Comparison of ENCODE assay signal across 10 mouse cellular contexts in genomic region chr13:9140204-9140603, GRCm38 (mm10). TPM values are rescaled to one million over a fixed set of nuclear protein-coding genes. Genes with fewer than 3 reads are reported as not detected.
DNase-seq lines count a peak whose midpoint lies in the region; ATAC-seq and TF ChIP-seq lines count a peak whose summit lies in the region.
"Had no signal": no experiment of that assay in that cellular context is flagged by ENCODE, and none has a peak within 500 bp of the region (broad histone marks: within the 10 kb centered on the region; RNA-seq: fewer than 3 reads in every experiment).

No protein-coding gene starts in this region.

- TF ChIP-seq CTCF in lung, postnatal 0 days (IDR thresholded peaks at IDR 0.05) = no peak
- TF ChIP-seq CTCF in lung, adult 2 months (IDR thresholded peaks at IDR 0.05; ENCODE audit: insufficient read depth, low read length) = no peak

- no peaks in the 10 kb centered on the region for H3K27me3 ChIP-seq in lung, postnatal 0 days (replicated peaks; ENCODE audit: insufficient read depth, low read length)
- H3K27me3 ChIP-seq in forebrain, embryonic 11.5 days (ENCODE audit: control insufficient read depth, insufficient read depth, low read length) = no peaks in the 10 kb centered on the region
- H3K27me3 ChIP-seq: hindbrain, embryonic 15.5 days had no signal

- ATAC-seq in lung, postnatal 0 days = peak; percentile 74
- no peak for ATAC-seq in forebrain, embryonic 11.5 days (replicated peaks; ENCODE audit: low FRiP score)

- no peaks in the 10 kb centered on the region for H3K4me1 ChIP-seq in lung, postnatal 0 days (ENCODE audit: insufficient read depth, low read depth, low read length)
- H3K4me1 ChIP-seq in lung, adult 2 months (ENCODE audit: control insufficient read depth, insufficient read depth, low read length) = no peaks in the 10 kb centered on the region; the same call in 1 of the 2 replicates
- H3K4me1 ChIP-seq in forebrain, embryonic 11.5 days (replicated peaks; ENCODE audit: control insufficient read depth, insufficient read depth, low read length) = no peaks in the 10 kb centered on the region
- H3K4me1 ChIP-seq: hindbrain, embryonic 15.5 days had no signal

- H3K36me3 ChIP-seq in lung, postnatal 0 days (ENCODE audit: insufficient read depth, low read length) = peaks cover 9% of the 10 kb centered on the region
- peaks cover 44% of the 10 kb centered on the region for H3K36me3 ChIP-seq in macrophage (ENCODE audit: inconsistent target)
- peaks cover 5% of the 10 kb centered on the region; the same call in 1 of the 2 replicates for H3K36me3 ChIP-seq in forebrain, embryonic 11.5 days (ENCODE audit: control insufficient read depth, insufficient read depth, low read length)

- peaks cover 79% of the 10 kb centered on the region for H3K79me2 ChIP-seq in macrophage (ENCODE audit: inconsistent target)

- H3K27ac ChIP-seq in lung, postnatal 0 days (ENCODE audit: low read length) = no peak overlapping the region
- peak overlapping the region; percentile 34 for H3K27ac ChIP-seq in macrophage
- H3K27ac ChIP-seq in forebrain, embryonic 11.5 days (ENCODE audit: low read depth, low read length) = no peak overlapping the region
- H3K27ac ChIP-seq: hindbrain, embryonic 15.5 days; midbrain, embryonic 10.5 days had no signal

- peak; percentile 10 for DNase-seq in cerebellum, adult 11 months
- DNase-seq in cerebellum, postnatal 4 days (ENCODE audit: low spot score in 2 of 2) = no peak
- DNase-seq in lung, postnatal 0 days (ENCODE audit: low spot score) = peak; percentile 52
- DNase-seq in lung, adult 2 months = no peak
- DNase-seq in cerebellum, adult 18-20 months = peak; percentile 27 to 43
- DNase-seq in spleen, postnatal 36 days (ENCODE audit: low spot score in 2 of 2) = no peak
- no peak for DNase-seq in forebrain, embryonic 11.5 days (ENCODE audit: low spot score)

- H3K4me2 ChIP-seq in lung, postnatal 0 days (replicated peaks; ENCODE audit: low read depth, low read length) = no peak overlapping the region
- no peak overlapping the region for H3K4me2 ChIP-seq in forebrain, embryonic 11.5 days (ENCODE audit: low read depth, low read length, severe bottlenecking)
- H3K4me2 ChIP-seq: hindbrain, embryonic 15.5 days had no signal

- H3K9me3 ChIP-seq in lung, postnatal 0 days (ENCODE audit: low read length) = no peaks in the 10 kb centered on the region
- no peaks in the 10 kb centered on the region for H3K9me3 ChIP-seq in forebrain, embryonic 11.5 days (ENCODE audit: control insufficient read depth, low read length)
- H3K9me3 ChIP-seq: hindbrain, embryonic 15.5 days; midbrain, embryonic 10.5 days had no signal

- no peak for TF ChIP-seq POLR2A in lung, adult 2 months (IDR thresholded peaks at IDR 0.05; ENCODE audit: borderline replicate concordance, extremely low read depth, low read depth, low read length)

- no peak for TF ChIP-seq EP300 in lung, postnatal 0 days (IDR thresholded peaks at IDR 0.05)

- no peak overlapping the region for H3K4me3 ChIP-seq in lung, postnatal 0 days (ENCODE audit: low read depth, low read length)
- no peak overlapping the region for H3K4me3 ChIP-seq in lung, adult 2 months (replicated peaks; ENCODE audit: extremely low read depth, low read depth, low read length)
- H3K4me3 ChIP-seq in macrophage (ENCODE audit: inconsistent target) = no peak overlapping the region
- no peak overlapping the region for H3K4me3 ChIP-seq in forebrain, embryonic 11.5 days (ENCODE audit: low read depth, low read length)
- H3K4me3 ChIP-seq: hindbrain, embryonic 15.5 days; midbrain, embryonic 10.5 days had no signal

- 70% methylated on average over 10 of the region's 10 CpGs for WGBS in lung, postnatal 0 days
- WGBS in lung, adult 2 months = 57% methylated on average over 10 of the region's 10 CpGs
- 67% methylated on average over 10 of the region's 10 CpGs for WGBS in macrophage (ENCODE audit: missing documents)
- WGBS in forebrain, embryonic 11.5 days = 84% methylated on average over 10 of the region's 10 CpGs

- H3K9ac ChIP-seq in lung, postnatal 0 days (replicated peaks; ENCODE audit: low read depth) = no peak overlapping the region
- no peak overlapping the region for H3K9ac ChIP-seq in forebrain, embryonic 11.5 days (ENCODE audit: low read length)
- H3K9ac ChIP-seq: hindbrain, embryonic 15.5 days had no signal

RNA-seq across cellular contexts. Expression of gene Larp4b, which starts 46.5 kb away (rescaled TPM):
- 27.2 and 27.7 TPM in 2 replicates for polyA plus RNA-seq in lung, postnatal 0 days (2015; fragmentation: Nextera tagmentation; extraction: Ambion mirVana)
- 17.8 and 23.9 TPM in 2 replicates for polyA plus RNA-seq in lung, adult 2 months (2012; rRNA removed)
- total RNA-seq in macrophage (2018; cell fraction: chromatin; rRNA removed) = 100 to 1,000 TPM in 25 of 26 experiments, 10 to 100 TPM in 1; 96.9 to 303 (median 117) TPM
- total RNA-seq in macrophage (2018; cell fraction: cytosol; rRNA removed) = 100 to 1,000 TPM in 2 of 26 experiments, 10 to 100 TPM in 24; 64.8 to 124 (median 75.6) TPM
- 100 to 1,000 TPM; 103 to 203 (median 134) TPM for total RNA-seq in macrophage (2018; cell fraction: nucleus; rRNA removed)
- polyA plus RNA-seq in macrophage (2018) = 33.1 to 56.5 TPM (median 41.2 TPM) in 3 replicates
- 42.5 and 46.2 TPM in 2 replicates for polyA plus RNA-seq in forebrain, embryonic 11.5 days (2014; fragmentation: Nextera tagmentation; extraction: Ambion mirVana)

Comparison
In these comparisons a context has a peak if more than half of its experiments do, and no peak if none do; other contexts are left out.
1. DNase-seq: peak in cerebellum, adult 11 months (single experiment), lung, postnatal 0 days (single experiment) and cerebellum, adult 18-20 months (2 of 2); none in cerebellum, postnatal 4 days (0 of 2), lung, adult 2 months (single experiment), spleen, postnatal 36 days (0 of 2) and forebrain, embryonic 11.5 days (single experiment).